Mouse (Mus musculus) mouse trophoblast stem cell (cell line): ENCODE data around the gene Grsf1.

Experiments used
- in situ Hi-C, 2 experiments: fragments of 300-500 bp; cut with MseI, MboI; formaldehyde crosslinking; loops; 2 replicates in 1 of 2; 3 replicates in 1 of 2; pipeline ENCODE4 v1.15.1; 2025

The Grsf1 gene

DNA sequence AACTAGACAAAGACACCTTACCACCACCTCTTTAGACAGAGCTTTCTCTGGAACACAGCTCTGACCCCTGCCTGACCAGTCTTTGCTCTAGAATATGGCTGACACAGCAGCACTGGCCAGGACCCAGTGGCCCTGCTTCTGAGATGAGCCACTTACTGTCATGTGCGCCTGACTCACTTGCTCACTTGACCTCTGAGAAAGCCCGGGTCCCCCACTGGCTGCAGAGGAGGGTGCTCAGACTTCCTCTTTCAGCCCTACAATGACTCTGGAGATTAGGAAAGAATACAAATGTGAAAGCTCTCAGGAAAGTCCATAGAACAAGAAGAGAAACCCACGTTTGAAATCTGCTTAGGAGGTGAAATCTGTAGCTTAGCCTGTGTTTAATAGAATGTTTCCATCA, 45.1 kb downstream of the Grsf1 start:
- in situ Hi-C loops = no loop called here

DNA sequence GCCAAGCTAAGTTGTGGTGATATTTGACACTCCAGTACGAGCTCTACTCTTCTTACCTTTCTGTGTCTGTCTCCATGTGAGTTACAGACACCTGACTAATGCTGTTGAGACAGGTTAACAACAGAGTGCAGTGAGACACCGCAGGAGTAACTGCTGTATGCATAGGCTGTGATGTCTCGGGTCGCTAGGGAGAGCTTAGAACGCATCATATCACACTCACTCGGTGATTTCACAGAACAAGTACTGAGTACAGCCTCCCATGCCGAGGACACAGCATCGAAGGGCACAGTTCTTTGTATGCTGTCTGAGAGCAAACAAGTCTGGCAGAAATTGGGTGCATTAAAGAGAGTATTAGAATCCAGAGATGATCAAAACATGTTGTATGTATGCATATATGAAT, 46.0 kb downstream of the Grsf1 start:
- in situ Hi-C loops = no loop called here

DNA sequence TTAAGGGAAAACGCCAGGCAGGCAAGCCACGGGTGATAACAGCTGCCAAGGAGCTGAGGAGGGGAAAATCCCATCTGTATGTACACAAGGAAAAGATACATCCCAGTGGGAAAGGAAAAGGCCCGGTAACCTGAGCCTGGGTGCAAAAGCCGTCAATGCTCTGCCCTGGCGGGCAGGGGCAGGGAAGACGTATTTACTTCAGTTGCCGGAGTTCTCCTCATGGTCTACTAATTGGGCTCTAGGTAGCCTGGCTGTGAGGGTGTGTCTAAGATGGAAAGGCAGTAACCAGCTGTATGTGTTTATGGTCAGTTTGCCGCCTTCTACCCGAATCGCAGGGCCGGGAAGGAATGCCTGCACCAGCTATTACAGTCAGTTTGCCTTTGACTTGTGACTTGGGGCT, 46.8 kb downstream of the Grsf1 start:
- in situ Hi-C loops = no loop called here

DNA sequence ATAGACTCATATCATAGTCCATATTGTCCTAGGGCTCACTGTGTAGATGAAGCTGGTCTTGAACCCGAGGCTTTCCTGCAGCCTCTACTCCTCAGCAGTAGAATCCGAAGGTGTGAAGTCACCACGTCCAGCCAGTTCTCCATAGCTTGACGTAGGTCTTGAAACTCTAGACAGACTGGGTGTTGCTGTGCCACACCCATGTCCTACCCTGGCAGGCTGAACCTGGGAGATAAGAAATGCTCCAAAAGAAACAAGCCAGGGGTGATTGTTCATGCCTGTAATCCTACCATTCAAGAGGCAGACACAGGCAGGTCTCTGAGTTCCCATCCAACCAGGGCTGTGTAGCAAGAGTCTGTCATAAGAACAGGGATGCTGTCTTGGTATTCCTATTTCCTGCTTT, 48.4 kb downstream of the Grsf1 start:
- in situ Hi-C loops = no loop called here

DNA sequence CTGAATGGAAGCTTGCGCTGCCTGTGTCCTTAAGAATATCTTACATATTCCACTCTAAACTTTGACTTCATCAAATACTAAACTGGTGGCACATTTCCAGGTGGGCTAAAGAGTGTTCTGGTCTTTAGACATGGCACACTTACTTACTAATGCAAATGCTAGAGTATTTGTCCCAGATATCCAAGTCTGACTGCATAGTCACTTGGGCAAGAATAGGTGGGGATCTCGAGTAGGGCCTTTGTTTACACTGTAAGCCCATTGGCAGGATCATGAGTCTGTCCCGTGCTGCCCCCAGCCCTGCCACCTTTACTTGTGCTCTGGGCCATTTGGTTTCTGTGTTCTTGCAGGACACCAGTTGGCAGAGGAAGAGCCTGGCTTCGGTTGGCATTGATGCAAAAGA, 59.0 kb downstream of the Grsf1 start:
- in situ Hi-C loops = no loop called here

DNA sequence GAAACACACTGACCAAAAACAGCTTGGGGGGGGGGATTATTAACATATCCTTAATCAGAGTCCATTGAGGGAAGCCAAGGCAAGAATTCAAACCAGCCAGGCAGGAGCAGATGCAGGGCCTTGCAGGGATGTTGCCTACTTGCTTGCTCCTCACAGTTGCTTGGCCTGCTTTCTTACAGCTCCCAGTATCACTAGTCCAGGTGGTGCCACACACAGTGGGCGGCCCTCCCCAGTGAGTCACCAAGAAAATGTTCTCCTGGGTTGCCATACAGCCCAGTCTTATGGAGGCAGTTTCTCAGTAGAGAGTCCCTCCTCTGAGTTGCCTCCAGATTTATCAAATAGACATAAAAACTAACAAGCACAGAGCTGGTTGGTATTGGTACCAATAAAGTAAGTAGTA, 61.8 kb downstream of the Grsf1 start:
- in situ Hi-C loops = no loop called here
